Mouse (Mus musculus) forebrain, embryonic 14.5 days (tissue): Measurements from ENCODE around the gene Daxx. TPM values are rescaled to one million over a fixed set of nuclear protein-coding genes. Genes with fewer than 3 reads are reported as not detected.

ENCODE experiments used
- ATAC-seq: fragments of 200-750 bp; cut with Nextera tagmentation; 2 replicates; pipeline ENCODE4 v1.8.0; 2017; ENCODE audit warnings: mild to moderate bottlenecking, moderate library complexity
- DNase-seq: peaks from one replicate; pipeline ENCODE4 v3.0.0-alpha.2; 2015; ENCODE audit warnings: low spot score
- H3K27ac ChIP-seq: fragments of 300-500 bp; sonication (generic); 2 replicates; pipeline ENCODE4 v1.5.1; 2014; ENCODE audit warnings: low read depth, mild to moderate bottlenecking, control low read depth, low read length, moderate library complexity
- H3K27me3 ChIP-seq: fragments of 300-500 bp; sonication (generic); replicated peaks from 2 replicates; pipeline ENCODE4 v1.6.1; 2014; ENCODE audit warnings: low read length, control low read depth, mixed read lengths; ENCODE audit not compliant: control insufficient read depth, insufficient read depth
- H3K36me3 ChIP-seq: fragments of 300-500 bp; sonication (generic); 2 replicates; pipeline ENCODE4 v1.6.1; 2014; ENCODE audit warnings: low read length, control low read depth; ENCODE audit not compliant: control insufficient read depth, insufficient read depth
- H3K4me1 ChIP-seq: fragments of 300-500 bp; sonication (generic); 2 replicates; pipeline ENCODE4 v1.6.1; 2014; ENCODE audit warnings: antibody characterized with exemption, low read length, control low read depth; ENCODE audit not compliant: control insufficient read depth, insufficient read depth
- H3K4me2 ChIP-seq: fragments of 300-500 bp; sonication (generic); 2 replicates; pipeline ENCODE4 v1.6.1; 2014; ENCODE audit warnings: mild to moderate bottlenecking, control low read depth, low read length
- H3K4me3 ChIP-seq: fragments of 300-500 bp; sonication (generic); 2 replicates; pipeline ENCODE4 v1.5.1; 2014; ENCODE audit warnings: low read depth, low read length, control low read depth
- H3K9ac ChIP-seq: fragments of 300-500 bp; sonication (generic); 2 replicates; pipeline ENCODE4 v1.6.1; 2014; ENCODE audit warnings: mild to moderate bottlenecking, low read length, control low read depth, moderate library complexity
- H3K9me3 ChIP-seq: fragments of 300-500 bp; sonication (generic); replicated peaks from 2 replicates; pipeline ENCODE4 v1.6.1; 2016; ENCODE audit warnings: low read length, control low read depth, mixed read lengths; ENCODE audit not compliant: control insufficient read depth
- WGBS: fragments of 180-500 bp; shearing (Covaris S2); extraction: QIAGEN DNeasy Blood & Tissue Kit; methylation state at CpG from one replicate; pipeline ENCODE4 v1.1.7; 2014; 5-methylcytosine and 5-hydroxymethylcytosine counted together
- polyA plus RNA-seq: library from polyadenylated mRNA; unstranded; fragments of >200 nt; fragmentation: Nextera tagmentation; extraction: Ambion mirVana; gene quantifications from 2 replicates; pipeline ENCODE4 v1.2.1, GENCODE M21; 2014

The Daxx gene
- polyA plus RNA-seq, 1 experiment from 2014 or later = 43.3 TPM

DNA sequence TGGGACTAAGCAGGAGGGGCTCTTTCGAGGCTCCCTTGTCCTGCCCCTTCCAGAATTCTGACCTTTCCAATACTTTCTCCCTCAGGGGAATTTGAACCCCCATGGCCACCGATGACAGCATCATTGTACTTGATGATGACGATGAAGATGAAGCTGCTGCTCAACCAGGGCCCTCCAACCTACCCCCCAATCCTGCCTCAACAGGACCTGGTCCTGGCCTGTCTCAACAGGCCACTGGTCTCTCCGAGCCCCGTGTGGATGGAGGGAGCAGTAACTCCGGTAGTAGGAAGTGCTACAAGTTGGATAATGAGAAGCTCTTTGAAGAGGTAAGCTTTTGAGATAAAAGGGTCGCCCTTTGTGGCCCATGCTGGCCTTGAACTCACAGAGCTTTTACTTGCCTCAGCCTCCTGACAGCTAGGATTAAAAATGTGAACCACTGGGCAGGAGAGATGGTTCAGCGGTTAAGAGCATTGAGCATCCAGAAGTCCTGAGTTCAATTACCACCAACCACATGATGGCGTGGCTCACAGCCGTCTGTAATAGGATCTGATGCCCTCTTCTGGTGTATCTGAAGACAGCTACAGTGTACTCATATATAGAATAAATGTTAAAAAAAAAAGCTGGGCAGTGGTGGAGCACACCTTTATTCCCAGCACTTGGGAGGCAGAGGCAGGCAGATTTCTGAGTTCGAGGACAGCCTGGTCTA is 1.3 kb downstream of the Daxx start:
- H3K27me3 ChIP-seq = no peaks in the 10 kb centered on the region
- WGBS = 51% methylated on average over 11 of the region's 11 CpGs
- peak overlapping the region; percentile 93 for H3K4me2 ChIP-seq
- H3K36me3 ChIP-seq = peaks cover 41% of the 10 kb centered on the region
- no peaks in the 10 kb centered on the region for H3K9me3 ChIP-seq
- peak overlapping the region; percentile 90 for H3K9ac ChIP-seq
- H3K4me3 ChIP-seq = peak overlapping the region; percentile 94
- ATAC-seq = no peak
- H3K4me1 ChIP-seq = peaks cover 11% of the 10 kb centered on the region
- no peak overlapping the region for H3K27ac ChIP-seq
- no peak for DNase-seq

GRCm38 (mm10) chr17:33911052-33911812 is 2.0 kb downstream of the Daxx start:
- no peak for ATAC-seq
- H3K4me2 ChIP-seq = no peak overlapping the region
- DNase-seq = no peak
- WGBS = 90% methylated on average over 31 of the region's 31 CpGs
- H3K36me3 ChIP-seq = peaks cover 41% of the 10 kb centered on the region
- no peak overlapping the region for H3K4me3 ChIP-seq
- H3K9me3 ChIP-seq = no peaks in the 10 kb centered on the region
- no peaks in the 10 kb centered on the region for H3K27me3 ChIP-seq
- peaks cover 11% of the 10 kb centered on the region for H3K4me1 ChIP-seq
- H3K27ac ChIP-seq = no peak overlapping the region
- H3K9ac ChIP-seq = no peak overlapping the region

DNA sequence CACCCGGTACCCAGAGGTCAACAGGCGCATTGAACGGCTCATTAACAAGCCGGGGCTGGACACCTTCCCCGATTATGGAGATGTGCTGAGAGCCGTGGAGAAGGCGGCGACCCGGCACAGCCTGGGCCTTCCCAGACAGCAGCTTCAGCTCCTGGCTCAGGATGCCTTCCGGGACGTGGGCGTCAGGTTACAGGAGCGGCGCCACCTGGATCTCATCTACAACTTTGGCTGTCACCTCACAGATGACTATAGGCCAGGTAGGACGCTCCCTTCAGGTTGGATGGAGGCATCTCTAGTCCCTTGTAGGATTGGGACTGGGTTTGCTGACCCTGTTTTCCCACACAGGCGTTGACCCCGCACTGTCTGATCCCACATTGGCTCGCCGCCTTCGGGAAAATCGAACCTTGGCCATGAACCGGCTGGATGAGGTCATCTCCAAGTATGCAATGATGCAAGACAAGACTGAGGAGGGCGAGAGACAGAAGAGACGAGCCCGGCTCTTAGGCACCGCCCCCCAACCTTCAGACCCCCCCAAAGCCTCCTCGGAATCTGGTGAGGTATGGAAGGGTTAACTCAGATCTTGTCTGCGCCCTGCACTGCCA is 2.7 kb downstream of the Daxx start:
- Histone ChIP-seq H3K4me2 (no peak overlapping the region), H3K4me1 (peaks cover 16% of the 10 kb centered on the region), H3K27ac (no peak overlapping the region), H3K36me3 (peaks cover 41% of the 10 kb centered on the region), H3K4me3 (no peak overlapping the region), H3K9ac (no peak overlapping the region), H3K9me3 (no peaks in the 10 kb centered on the region), H3K27me3 (no peaks in the 10 kb centered on the region)
- no peak for DNase-seq
- WGBS = 94% methylated on average over 28 of the region's 28 CpGs
- no peak for ATAC-seq

DNA sequence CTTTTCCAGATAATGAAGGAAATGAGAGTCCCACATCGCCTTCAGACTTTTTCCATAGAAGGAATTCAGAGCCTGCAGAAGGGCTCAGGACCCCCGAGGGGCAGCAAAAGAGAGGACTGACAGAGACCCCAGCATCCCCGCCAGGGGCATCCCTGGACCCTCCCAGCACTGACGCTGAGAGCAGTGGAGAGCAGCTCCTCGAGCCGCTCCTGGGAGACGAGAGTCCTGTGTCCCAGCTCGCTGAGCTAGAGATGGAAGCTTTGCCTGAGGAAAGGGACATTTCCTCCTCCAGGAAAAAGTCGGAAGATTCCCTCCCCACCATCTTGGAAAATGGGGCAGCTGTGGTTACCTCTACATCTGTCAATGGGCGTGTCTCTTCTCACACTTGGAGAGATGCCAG is 4.0 kb downstream of the Daxx start:
- no peak overlapping the region for H3K4me3 ChIP-seq
- WGBS = 88% methylated on average over 10 of the region's 10 CpGs
- no peak for ATAC-seq

GRCm38 (mm10) chr17:33913905-33914304 is 4.7 kb downstream of the Daxx start:
- Histone ChIP-seq H3K27ac (no peak overlapping the region), H3K9me3 (no peaks in the 10 kb centered on the region), H3K4me2 (no peak overlapping the region), H3K4me1 (peaks cover 14% of the 10 kb centered on the region), H3K27me3 (no peaks in the 10 kb centered on the region), H3K9ac (no peak overlapping the region), H3K36me3 (peaks cover 41% of the 10 kb centered on the region), H3K4me3 (no peak overlapping the region)
- 97% methylated on average over 8 of the region's 8 CpGs for WGBS
- ATAC-seq = no peak
- no peak for DNase-seq

More for the DNA sequence above, 4.0 kb downstream of the Daxx start:
- no peaks in the 10 kb centered on the region for H3K9me3 ChIP-seq
- DNase-seq = no peak
- peaks cover 13% of the 10 kb centered on the region for H3K4me1 ChIP-seq
- no peak overlapping the region for H3K4me2 ChIP-seq
- no peak overlapping the region for H3K9ac ChIP-seq
- no peaks in the 10 kb centered on the region for H3K27me3 ChIP-seq
- no peak overlapping the region for H3K27ac ChIP-seq
- peaks cover 41% of the 10 kb centered on the region for H3K36me3 ChIP-seq

GRCm38 (mm10) chr17:33914969-33915391 is 5.8 kb downstream of the Daxx start:
- no peaks in the 10 kb centered on the region for H3K9me3 ChIP-seq
- peaks cover 41% of the 10 kb centered on the region for H3K36me3 ChIP-seq
- ATAC-seq (no peak), DNase-seq (no peak)
- WGBS = 66% methylated on average over 13 of the region's 13 CpGs
- peak overlapping the region; percentile 55; the same call in 1 of the 2 replicates for H3K4me3 ChIP-seq
- peaks cover 24% of the 10 kb centered on the region for H3K4me1 ChIP-seq
- no peak overlapping the region for H3K27ac ChIP-seq
- peak overlapping the region; percentile 63 for H3K4me2 ChIP-seq
- H3K27me3 ChIP-seq = no peaks in the 10 kb centered on the region
- H3K9ac ChIP-seq = no peak overlapping the region

DNA sequence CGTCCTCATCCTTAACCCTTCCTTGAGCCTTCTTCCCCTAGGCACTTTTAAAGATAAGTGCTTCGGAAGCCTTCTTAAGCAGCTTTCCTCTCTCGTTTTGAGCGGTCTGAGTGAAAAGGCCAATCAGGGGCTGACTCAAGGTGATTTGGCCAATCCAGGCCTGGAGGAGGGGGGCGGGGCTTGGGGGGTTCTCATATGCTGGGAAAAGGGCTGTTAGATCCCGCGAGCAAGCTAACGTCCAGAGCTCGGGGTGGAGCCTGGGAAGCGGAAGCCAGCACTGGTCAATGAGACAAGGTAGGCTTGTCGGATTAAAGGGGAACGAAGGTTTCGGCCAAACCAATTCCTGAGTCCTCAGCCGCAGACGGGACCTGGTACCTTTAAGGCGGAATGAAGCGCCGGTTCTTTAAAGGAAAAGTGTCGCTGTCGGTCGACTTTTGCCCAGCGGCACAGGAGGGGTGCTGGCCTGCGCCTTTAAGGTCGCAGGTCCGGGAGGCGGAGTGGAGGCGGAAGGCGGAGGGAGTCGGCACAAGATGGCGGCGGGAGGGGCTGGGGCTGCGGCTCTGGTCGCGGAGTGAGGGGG is 6.5 kb downstream of the Daxx start, which contains the start of the genes Tapbp and Zbtb22:
Tapbp (plus strand) TSS at position 229 of the 580 bp plus-strand sequence.
Zbtb22 (plus strand) TSS at position 234 of the 580 bp plus-strand sequence.
- Histone ChIP-seq H3K9me3 (no peaks in the 10 kb centered on the region), H3K9ac (peak within 1 kb of the TSS; percentile 61), H3K27ac (peak within 1 kb of the TSS; percentile 76), H3K4me3 (peak within 1 kb of the TSS; percentile 55), H3K4me2 (peak within 1 kb of the TSS; percentile 63), H3K36me3 (peaks cover 41% of the 10 kb centered on the region), H3K27me3 (no peaks in the 10 kb centered on the region), H3K4me1 (peaks cover 24% of the 10 kb centered on the region)
- ATAC-seq = peak; percentile 92
- DNase-seq = peak; percentile 98
- WGBS = under 1% methylated on average over 31 of the region's 34 CpGs

DNA sequence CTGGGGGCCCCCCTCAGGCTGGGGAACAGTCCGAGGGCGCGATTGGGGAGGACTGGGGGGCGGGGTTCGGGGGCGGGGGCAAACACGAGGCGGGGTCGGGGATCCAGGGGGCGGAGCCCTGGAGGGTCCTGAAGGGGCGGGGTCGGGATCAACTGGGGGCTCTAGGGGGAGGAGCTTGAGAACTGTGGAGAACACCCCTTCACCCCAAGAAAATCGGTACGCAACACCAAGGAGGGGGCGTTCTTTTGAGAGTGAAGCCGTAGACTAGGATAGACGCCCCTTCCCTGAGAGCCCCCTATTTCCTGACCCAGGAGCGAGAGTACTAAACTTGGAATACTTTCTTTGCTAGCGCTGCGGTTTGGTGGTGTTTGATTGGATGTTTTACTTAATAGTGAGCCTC is 7.1 kb downstream of the Daxx start:
- ATAC-seq = peak; percentile 35
- Histone ChIP-seq H3K9me3 (no peaks in the 10 kb centered on the region), H3K4me3 (peak overlapping the region; percentile 55), H3K9ac (peak overlapping the region; percentile 61), H3K4me1 (peaks cover 24% of the 10 kb centered on the region), H3K27ac (peak overlapping the region; percentile 76), H3K36me3 (peaks cover 37% of the 10 kb centered on the region), H3K27me3 (no peaks in the 10 kb centered on the region), H3K4me2 (peak overlapping the region; percentile 63)
- under 1% methylated on average over 12 of the region's 20 CpGs for WGBS
- peak; percentile 79 for DNase-seq
